Mouse (Mus musculus): ENCODE results near the gene Olfr1275. TPM values are rescaled to one million over a fixed set of nuclear protein-coding genes. Genes with fewer than 3 reads are reported as not detected.

The Olfr1275 gene
- not detected in 2 replicates for polyA plus RNA-seq (2016; fragmentation: Nextera tagmentation; extraction: Ambion mirVana)

GRCm38 (mm10) chr2:111235186-111235585 is at the start of gene Olfr1275:
TSS of gene Olfr1275 (minus strand) at chr2:111235286.
- H3K4me3 ChIP-seq: no peak within 1 kb of the TSS
- ATAC-seq (ENCODE audit: insufficient number of reproducible peaks, insufficient read depth, low FRiP score, low TSS enrichment): no peak
- WGBS: 70% methylated on average over 1 of the region's 1 CpGs

GRCm38 (mm10) chr2:111274006-111274405 is 38.9 kb upstream of the Olfr1275 start, which contains the start of gene Olfr1277:
TSS of gene Olfr1277 (minus strand) at chr2:111274106.
- no peaks in the 10 kb centered on the region for H3K9me3 ChIP-seq
- ATAC-seq (ENCODE audit: insufficient number of reproducible peaks, insufficient read depth, low FRiP score, low TSS enrichment): no peak
- no peak within 1 kb of the TSS for H3K27ac ChIP-seq
- no peak within 1 kb of the TSS for H3K4me2 ChIP-seq (replicated peaks)
- no peaks in the 10 kb centered on the region for H3K27me3 ChIP-seq
- H3K4me1 ChIP-seq: no peaks in the 10 kb centered on the region
- no peak within 1 kb of the TSS for H3K4me3 ChIP-seq
- no peaks in the 10 kb centered on the region for H3K36me3 ChIP-seq
- H3K9ac ChIP-seq: no peak within 1 kb of the TSS
- WGBS: 80% methylated on average over 2 of the region's 2 CpGs

More at GRCm38 (mm10) chr2:111235186-111235585, at the start of gene Olfr1275:
- H3K36me3 ChIP-seq: no peaks in the 10 kb centered on the region
- H3K4me1 ChIP-seq: no peaks in the 10 kb centered on the region
- no peak within 1 kb of the TSS for H3K27ac ChIP-seq
- H3K4me2 ChIP-seq (replicated peaks): no peak within 1 kb of the TSS
- H3K9ac ChIP-seq: no peak within 1 kb of the TSS
- no peaks in the 10 kb centered on the region for H3K27me3 ChIP-seq
- no peaks in the 10 kb centered on the region for H3K9me3 ChIP-seq

- ATAC-seq (ENCODE audit: insufficient number of reproducible peaks, insufficient read depth, low FRiP score, low TSS enrichment): no peak
- H3K36me3 ChIP-seq: no peaks in the 10 kb centered on the region
- H3K27me3 ChIP-seq: no peaks in the 10 kb centered on the region
- H3K9me3 ChIP-seq: no peaks in the 10 kb centered on the region
- no peaks in the 10 kb centered on the region for H3K4me1 ChIP-seq
- H3K4me2 ChIP-seq (replicated peaks): no peak within 1 kb of the TSS
- H3K27ac ChIP-seq: no peak within 1 kb of the TSS
- no peak within 1 kb of the TSS for H3K9ac ChIP-seq
- no peak within 1 kb of the TSS for H3K4me3 ChIP-seq
These were observed 19.1 kb upstream of the Olfr1275 start, which contains the start of gene Olfr1276 for GRCm38 (mm10) chr2:111254216-111254615. TSS of gene Olfr1276 (plus strand) at chr2:111254516.

GRCm38 (mm10) chr2:111229502-111229901 is 5.6 kb downstream of the Olfr1275 start, which contains the start of gene 4930430A15Rik:
TSS of gene 4930430A15Rik (minus strand) at chr2:111229602.
- Histone ChIP-seq H3K27ac (no peak within 1 kb of the TSS), H3K4me2 (replicated peaks) (no peak within 1 kb of the TSS), H3K27me3 (no peaks in the 10 kb centered on the region), H3K36me3 (no peaks in the 10 kb centered on the region), H3K9ac (no peak within 1 kb of the TSS), H3K4me3 (no peak within 1 kb of the TSS), H3K9me3 (no peaks in the 10 kb centered on the region), H3K4me1 (no peaks in the 10 kb centered on the region)
- WGBS: 86% methylated on average over 6 of the region's 6 CpGs
- no peak for ATAC-seq (ENCODE audit: insufficient number of reproducible peaks, insufficient read depth, low FRiP score, low TSS enrichment)

GRCm38 (mm10) chr2:111182068-111182467 is 53.0 kb downstream of the Olfr1275 start:
- H3K9me3 ChIP-seq: no peaks in the 10 kb centered on the region
- no peak overlapping the region for H3K9ac ChIP-seq
- no peak for ATAC-seq (ENCODE audit: insufficient number of reproducible peaks, insufficient read depth, low FRiP score, low TSS enrichment)
- no peak overlapping the region for H3K4me2 ChIP-seq (replicated peaks)
- H3K36me3 ChIP-seq: no peaks in the 10 kb centered on the region
- no peak overlapping the region for H3K4me3 ChIP-seq
- WGBS: 92% methylated on average over 11 of the region's 11 CpGs
- H3K4me1 ChIP-seq: no peaks in the 10 kb centered on the region
- no peaks in the 10 kb centered on the region for H3K27me3 ChIP-seq
- no peak overlapping the region for H3K27ac ChIP-seq

Other genes with a start within 250 kb of the Olfr1275 start
- gene Gm13941, start 129.3 kb downstream of the Olfr1275 start, polyA plus RNA-seq (2016; fragmentation: Nextera tagmentation; extraction: Ambion mirVana): not detected in 2 replicates
- not detected in 2 replicates for gene Gm15130, start 82.3 kb downstream of the Olfr1275 start, polyA plus RNA-seq (2016; fragmentation: Nextera tagmentation; extraction: Ambion mirVana)
- not detected in 2 replicates for gene 4930430A15Rik, start 5.7 kb downstream of the Olfr1275 start, polyA plus RNA-seq (2016; fragmentation: Nextera tagmentation; extraction: Ambion mirVana)
- gene Olfr1276, start 19.2 kb upstream of the Olfr1275 start, polyA plus RNA-seq (2016; fragmentation: Nextera tagmentation; extraction: Ambion mirVana): not detected in 2 replicates
- not detected in 2 replicates for gene Olfr1277, start 38.8 kb upstream of the Olfr1275 start, polyA plus RNA-seq (2016; fragmentation: Nextera tagmentation; extraction: Ambion mirVana)
- gene Olfr1278, start 54.9 kb upstream of the Olfr1275 start, polyA plus RNA-seq (2016; fragmentation: Nextera tagmentation; extraction: Ambion mirVana): not detected in 2 replicates
- not detected in 2 replicates for gene Olfr1279, start 65.3 kb upstream of the Olfr1275 start, polyA plus RNA-seq (2016; fragmentation: Nextera tagmentation; extraction: Ambion mirVana)
- gene Olfr1280, start 78.7 kb upstream of the Olfr1275 start, polyA plus RNA-seq (2016; fragmentation: Nextera tagmentation; extraction: Ambion mirVana): not detected in 2 replicates
- not detected in 2 replicates for gene Olfr1281, start 91.2 kb upstream of the Olfr1275 start, polyA plus RNA-seq (2016; fragmentation: Nextera tagmentation; extraction: Ambion mirVana)
- gene Olfr1282, start 100.8 kb upstream of the Olfr1275 start, polyA plus RNA-seq (2016; fragmentation: Nextera tagmentation; extraction: Ambion mirVana): not detected in 2 replicates
- not detected in 2 replicates for gene Olfr1283, start 131.5 kb upstream of the Olfr1275 start, polyA plus RNA-seq (2016; fragmentation: Nextera tagmentation; extraction: Ambion mirVana)
- not detected in 2 replicates for gene Olfr1284, start 140.2 kb upstream of the Olfr1275 start, polyA plus RNA-seq (2016; fragmentation: Nextera tagmentation; extraction: Ambion mirVana)
- gene Olfr1286, start 187.8 kb upstream of the Olfr1275 start, polyA plus RNA-seq (2016; fragmentation: Nextera tagmentation; extraction: Ambion mirVana): not detected in 2 replicates
- not detected in 2 replicates for gene Olfr1287, start 213.9 kb upstream of the Olfr1275 start, polyA plus RNA-seq (2016; fragmentation: Nextera tagmentation; extraction: Ambion mirVana)
- gene Olfr1288, start 238.8 kb upstream of the Olfr1275 start, polyA plus RNA-seq (2016; fragmentation: Nextera tagmentation; extraction: Ambion mirVana): not detected in 2 replicates
- gene Olfr1289, start 245.5 kb upstream of the Olfr1275 start, polyA plus RNA-seq (2016; fragmentation: Nextera tagmentation; extraction: Ambion mirVana): not detected in 2 replicates